Mouse (Mus musculus) activated CD4-positive, CD25-positive, alpha-beta regulatory T cell (primary cell): ENCODE data around the gene Cep350. TPM values are rescaled to one million over a fixed set of nuclear protein-coding genes. Genes with fewer than 3 reads are reported as not detected.

Experiments
- polyA plus RNA-seq, 2 experiments: library from polyadenylated mRNA; unstranded; fragments of 100-300 nt; shearing (Covaris generic); gene quantifications; one replicate each; pipeline ENCODE4 v1.2.1; 2017

Gene Cep350
- polyA plus RNA-seq, result 10 to 100 TPM; 46.1 to 57.0 TPM

GRCm38 (mm10) chr1:155973068-155973718 is at the start of gene Cep350:
Cep350 (minus strand) TSS chr1:155973255.

GRCm38 (mm10) chr1:155812581-155813499 is 160.2 kb downstream of the Cep350 start, which contains the start of gene Qsox1:
Qsox1 (minus strand) TSS chr1:155812889.

Other genes with a start within 250 kb of the Cep350 start
- under 1 TPM; 0.14 to 0.17 TPM for gene Lhx4, start 221.6 kb downstream of the Cep350 start, polyA plus RNA-seq
- 10 to 100 TPM; 50.1 to 67.2 TPM for gene Qsox1, start 160.4 kb downstream of the Cep350 start, polyA plus RNA-seq
- gene Tor1aip2, start 62.1 kb upstream of the Cep350 start, polyA plus RNA-seq, result 10 to 100 TPM; 44.0 to 54.8 TPM
- 100 to 1,000 TPM; 104 to 114 TPM for gene Tor1aip1, start 63.2 kb upstream of the Cep350 start, polyA plus RNA-seq
- gene Fam163a, start 231.8 kb upstream of the Cep350 start, polyA plus RNA-seq, result not detected